Mouse (Mus musculus): Measurements from ENCODE around the gene St6gal1. TPM values are rescaled to one million over a fixed set of nuclear protein-coding genes. Genes with fewer than 3 reads are reported as not detected.

The St6gal1 gene
- total RNA-seq, 4 experiments from 2014 or later = 14.0 to 22.7 (median 17.8) TPM

GRCm38 (mm10) chr16:23332686-23333085 lies 108.1 kb downstream of the St6gal1 start:
- no peak for DNase-seq (ENCODE audit: low spot score in 2 of 2)

- DNase-seq (ENCODE audit: low spot score in 2 of 2) = no peak
Observed at GRCm38 (mm10) chr16:23333875-23334551, 109.5 kb downstream of the St6gal1 start.

- no peak for DNase-seq (ENCODE audit: low spot score in 2 of 2)
Observed at GRCm38 (mm10) chr16:23337317-23337716, 112.8 kb downstream of the St6gal1 start.

GRCm38 (mm10) chr16:23341254-23341653 lies 116.7 kb downstream of the St6gal1 start:
- DNase-seq (ENCODE audit: low spot score in 2 of 2) = no peak

GRCm38 (mm10) chr16:23350802-23351201 lies 126.3 kb downstream of the St6gal1 start:
- no peak for DNase-seq (ENCODE audit: low spot score in 2 of 2)

- DNase-seq (ENCODE audit: low spot score in 2 of 2) = no peak
Observed at GRCm38 (mm10) chr16:23361031-23361430, 136.5 kb downstream of the St6gal1 start.

- no peak for DNase-seq (ENCODE audit: low spot score in 2 of 2)
Observed at GRCm38 (mm10) chr16:23361434-23361970, 137.0 kb downstream of the St6gal1 start.

- no peak for DNase-seq (ENCODE audit: low spot score in 2 of 2)
Observed at GRCm38 (mm10) chr16:23364328-23364990, 139.9 kb downstream of the St6gal1 start.

GRCm38 (mm10) chr16:23369124-23369523 lies 144.6 kb downstream of the St6gal1 start:
- DNase-seq (ENCODE audit: low spot score in 2 of 2) = no peak

- no peak for DNase-seq (ENCODE audit: low spot score in 2 of 2)
Observed at GRCm38 (mm10) chr16:23370724-23371123, 146.2 kb downstream of the St6gal1 start.

GRCm38 (mm10) chr16:23372340-23372739 lies 147.8 kb downstream of the St6gal1 start:
- no peak for DNase-seq (ENCODE audit: low spot score in 2 of 2)

GRCm38 (mm10) chr16:23374068-23374467 lies 149.5 kb downstream of the St6gal1 start:
- DNase-seq (ENCODE audit: low spot score in 2 of 2) = no peak

- no peak for DNase-seq (ENCODE audit: low spot score in 2 of 2)
Observed at GRCm38 (mm10) chr16:23374938-23375337, 150.4 kb downstream of the St6gal1 start.

- no peak for DNase-seq (ENCODE audit: low spot score in 2 of 2)
Observed at GRCm38 (mm10) chr16:23376189-23376588, 151.6 kb downstream of the St6gal1 start.

- no peak for DNase-seq (ENCODE audit: low spot score in 2 of 2)
Observed at GRCm38 (mm10) chr16:23379536-23380230, 155.1 kb downstream of the St6gal1 start.

GRCm38 (mm10) chr16:23384304-23384703 lies 159.8 kb downstream of the St6gal1 start:
- no peak for DNase-seq (ENCODE audit: low spot score in 2 of 2)

GRCm38 (mm10) chr16:23397931-23398330 lies 173.4 kb downstream of the St6gal1 start:
- DNase-seq (ENCODE audit: low spot score in 2 of 2) = no peak

- DNase-seq (ENCODE audit: low spot score in 2 of 2) = no peak
Observed at GRCm38 (mm10) chr16:23401463-23401862, 176.9 kb downstream of the St6gal1 start.

- no peak for DNase-seq (ENCODE audit: low spot score in 2 of 2)
Observed at GRCm38 (mm10) chr16:23401959-23402358, 177.4 kb downstream of the St6gal1 start.

- peak; percentile 42 to 84 for DNase-seq (ENCODE audit: low spot score in 2 of 2)
Observed at GRCm38 (mm10) chr16:23403008-23403755, 178.6 kb downstream of the St6gal1 start.

All from layer of hippocampus, adult 8-10 months (tissue).